Mouse (Mus musculus): Measurements from ENCODE around the gene Arhgap32.
"Not testable (repeated sequence)": the region's sequence is repeated elsewhere in the genome, so short reads cannot be mapped to it uniquely, and the experiment has no call there.

Gene Arhgap32

GRCm38 (mm10) chr9:32115786-32116185 is at the start of gene Arhgap32:
Gene Arhgap32, plus strand, starts transcription at chr9:32116136.
- no peak for DNase-seq (ENCODE audit: low spot score in 2 of 2)

DNA sequence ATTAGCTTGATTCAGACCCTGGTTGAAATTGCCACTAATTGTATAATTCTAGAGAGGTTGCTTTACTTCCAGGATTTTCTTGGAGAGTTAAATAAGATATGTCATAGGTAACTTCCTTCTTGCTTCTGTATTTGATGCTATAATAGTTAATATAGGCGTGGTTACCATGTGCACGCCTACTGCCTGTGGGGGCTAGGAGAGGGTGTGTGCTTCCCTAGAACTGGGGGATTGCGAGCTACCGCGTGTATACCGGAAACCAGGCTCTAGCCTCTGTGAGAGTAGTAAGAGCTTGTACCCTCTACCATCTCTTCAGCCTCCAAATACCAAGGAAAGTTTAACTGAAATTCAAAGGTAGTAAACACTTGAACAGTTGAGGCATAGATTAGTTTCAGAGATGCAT is 43.2 kb upstream of the Arhgap32 start:
- no peak for DNase-seq (ENCODE audit: low spot score in 2 of 2)

GRCm38 (mm10) chr9:32088106-32088776 is 27.7 kb upstream of the Arhgap32 start:
- DNase-seq (ENCODE audit: low spot score in 2 of 2) = no peak

DNA sequence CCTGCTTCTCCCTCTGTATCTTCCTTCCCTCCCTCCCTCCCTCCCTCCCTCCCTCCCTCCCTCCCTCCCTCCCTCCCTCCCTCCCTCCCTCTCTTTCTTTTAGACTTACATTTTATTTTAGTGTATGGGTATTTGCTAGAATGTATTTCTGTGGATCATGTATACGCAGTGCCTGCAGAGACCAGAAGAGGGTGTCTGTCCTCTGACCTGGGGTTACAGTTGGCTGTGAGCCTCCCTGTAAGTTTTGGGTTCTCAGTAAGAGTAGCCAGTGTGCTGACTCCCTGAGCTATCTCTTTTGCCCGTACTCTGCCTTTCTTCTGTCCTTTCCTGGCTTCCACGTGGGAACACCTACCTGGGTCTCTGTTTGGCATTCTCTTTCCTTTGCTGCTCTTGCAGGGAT is 27.1 kb upstream of the Arhgap32 start:
- no peak for DNase-seq (ENCODE audit: low spot score in 2 of 2)

- no peak for DNase-seq (ENCODE audit: low spot score in 2 of 2)
Observed at GRCm38 (mm10) chr9:32093456-32093855, 22.5 kb upstream of the Arhgap32 start.

DNA sequence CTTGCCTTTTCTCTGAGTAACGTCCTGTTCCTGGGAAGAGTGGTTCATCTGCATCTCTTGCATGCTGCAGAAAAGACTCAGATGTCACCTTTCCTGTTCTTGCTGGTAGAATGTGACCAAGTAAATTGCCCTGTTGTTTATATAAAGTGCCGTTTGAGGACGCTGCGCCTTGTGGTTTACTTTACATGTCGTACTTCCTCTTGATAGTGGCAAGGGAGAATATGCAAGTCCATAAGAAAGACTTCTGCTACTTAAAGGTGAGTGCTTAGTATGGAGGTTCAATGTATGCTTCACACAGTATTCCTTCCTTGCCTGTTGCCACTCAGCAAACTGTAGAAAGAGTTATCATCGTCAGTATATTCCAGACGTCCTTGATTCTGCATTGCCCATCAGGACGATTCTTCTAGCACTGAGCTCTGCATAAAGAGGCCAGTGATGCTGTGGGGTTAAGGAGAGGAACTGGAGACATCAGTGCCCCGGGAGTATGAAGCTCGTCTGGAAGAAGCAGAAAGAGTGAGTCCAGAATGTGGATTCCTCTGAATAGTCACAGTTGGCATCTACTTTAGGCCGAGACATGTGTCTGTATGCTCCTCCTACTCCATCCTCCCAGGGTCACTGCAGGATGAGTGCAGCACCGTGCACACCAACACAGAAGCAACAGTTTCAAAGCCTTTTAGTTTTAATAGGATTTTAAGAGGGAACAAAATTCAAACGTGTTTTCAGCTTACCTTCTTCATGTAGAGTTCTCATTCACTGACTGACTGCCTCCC is 21.4 kb upstream of the Arhgap32 start:
- no peak for DNase-seq (ENCODE audit: low spot score in 2 of 2)

DNA sequence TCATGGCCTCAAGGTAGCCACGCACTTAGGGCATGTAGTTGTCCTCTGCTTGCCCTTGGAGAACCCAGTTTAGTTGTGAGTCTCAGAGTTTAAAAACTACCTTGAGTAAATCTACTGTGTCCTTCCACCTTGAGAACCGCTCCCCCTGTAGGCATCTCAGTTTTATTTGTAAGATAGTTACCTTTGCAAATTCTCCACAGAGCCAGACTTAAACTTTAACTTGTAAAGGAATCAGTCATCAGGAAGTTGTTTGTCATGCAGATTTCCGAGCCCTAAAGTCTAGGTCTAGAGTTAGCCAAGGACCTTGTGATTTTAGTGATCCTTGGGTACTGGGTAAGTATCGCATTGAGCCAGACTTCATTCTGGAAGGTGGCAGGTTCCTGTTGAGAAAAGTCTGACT is 20.4 kb upstream of the Arhgap32 start:
- DNase-seq (ENCODE audit: low spot score in 2 of 2) = no peak

- DNase-seq (ENCODE audit: low spot score in 2 of 2) = no peak
Observed at GRCm38 (mm10) chr9:32096541-32096940, 19.4 kb upstream of the Arhgap32 start.

GRCm38 (mm10) chr9:32097123-32097522 is 18.8 kb upstream of the Arhgap32 start:
- DNase-seq (ENCODE audit: low spot score in 2 of 2) = no peak

GRCm38 (mm10) chr9:32098425-32099155 is 17.3 kb upstream of the Arhgap32 start:
- DNase-seq (ENCODE audit: low spot score in 2 of 2) = no peak

- no peak for DNase-seq (ENCODE audit: low spot score in 2 of 2)
Observed at GRCm38 (mm10) chr9:32100561-32100960, 15.4 kb upstream of the Arhgap32 start.

DNA sequence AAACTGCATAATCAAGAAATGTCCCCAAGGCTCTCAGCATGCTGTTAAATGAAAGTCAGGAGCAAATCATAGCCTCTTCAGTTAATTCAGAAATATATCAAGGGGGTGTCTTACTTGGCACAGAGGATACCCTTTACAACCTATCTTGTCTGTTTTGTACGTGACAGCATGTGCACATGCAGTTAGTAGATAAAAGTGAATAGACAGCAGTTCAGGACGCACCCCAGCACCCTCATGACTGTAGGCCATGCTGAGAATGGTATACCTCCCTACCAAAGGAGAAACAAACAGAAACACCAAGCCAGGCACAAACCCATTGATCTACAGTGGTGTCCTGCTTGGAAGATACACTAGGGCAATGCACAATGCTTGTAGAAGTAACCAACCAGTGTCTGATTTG is 14.4 kb upstream of the Arhgap32 start:
- DNase-seq (ENCODE audit: low spot score in 2 of 2) = no peak

DNA sequence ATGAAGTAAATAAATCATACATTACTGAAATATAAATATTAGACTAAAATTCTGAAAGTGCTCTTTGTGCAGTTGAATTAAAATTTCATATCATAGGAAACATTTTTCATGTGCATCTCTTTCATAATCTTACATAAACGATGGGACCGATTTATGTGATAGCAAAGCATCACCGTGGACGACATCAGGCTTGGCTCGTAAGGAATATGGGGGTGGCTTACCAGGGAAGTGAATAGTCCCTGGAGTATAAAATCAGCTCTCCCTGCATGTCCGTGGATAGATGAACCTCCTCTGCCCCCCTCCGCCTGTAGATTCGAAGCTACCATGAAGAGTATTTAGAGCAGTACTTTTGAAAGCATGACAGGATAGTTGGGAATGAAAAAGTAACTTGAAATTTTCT is 11.3 kb upstream of the Arhgap32 start:
- peak in 1 of 2 experiments; percentile 30 for DNase-seq (ENCODE audit: low spot score in 2 of 2)

GRCm38 (mm10) chr9:32110376-32110775 is 5.6 kb upstream of the Arhgap32 start:
- no peak for DNase-seq (ENCODE audit: low spot score in 2 of 2)

DNA sequence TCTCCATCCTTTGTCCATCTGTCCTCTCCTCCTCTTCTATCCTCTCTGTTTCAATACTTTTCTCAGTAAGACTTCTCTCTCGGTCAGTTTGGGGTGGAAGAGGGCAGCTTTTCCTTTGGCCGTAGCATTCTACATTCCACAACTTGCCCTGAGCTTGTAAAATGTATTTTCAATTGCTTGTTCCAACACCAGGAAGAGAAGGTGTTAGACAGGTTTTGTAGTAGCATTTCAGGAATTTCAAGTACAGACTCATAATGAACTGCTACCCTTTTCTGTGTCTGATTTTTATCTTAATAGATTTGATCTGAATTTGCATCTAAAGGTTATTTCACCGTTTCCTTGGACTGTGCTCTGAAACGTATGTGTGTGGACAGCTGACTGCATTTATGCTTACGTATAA is 336 bp downstream of the Arhgap32 start:
- no peak for DNase-seq (ENCODE audit: low spot score in 2 of 2)

DNA sequence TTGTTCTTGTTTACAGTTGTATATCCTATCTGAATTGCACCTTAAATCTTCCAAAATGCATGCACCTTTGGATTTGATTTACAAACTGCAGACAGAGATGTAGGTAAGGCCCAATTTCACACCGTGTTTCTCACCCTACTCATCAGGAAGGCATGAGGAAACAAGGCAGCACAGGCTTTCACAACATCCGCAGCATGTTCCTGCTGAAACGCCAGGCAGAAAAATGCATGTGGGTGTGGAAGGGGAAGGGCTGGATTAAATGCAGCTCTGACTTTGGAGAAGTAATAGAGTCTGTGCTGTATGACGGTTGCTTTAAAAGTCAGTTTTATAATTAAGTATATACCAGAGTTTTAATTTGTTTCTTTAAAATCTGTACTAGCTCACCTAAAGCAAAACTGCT is 1.9 kb downstream of the Arhgap32 start:
- peak; percentile 28 to 40 for DNase-seq (ENCODE audit: low spot score in 2 of 2)

DNA sequence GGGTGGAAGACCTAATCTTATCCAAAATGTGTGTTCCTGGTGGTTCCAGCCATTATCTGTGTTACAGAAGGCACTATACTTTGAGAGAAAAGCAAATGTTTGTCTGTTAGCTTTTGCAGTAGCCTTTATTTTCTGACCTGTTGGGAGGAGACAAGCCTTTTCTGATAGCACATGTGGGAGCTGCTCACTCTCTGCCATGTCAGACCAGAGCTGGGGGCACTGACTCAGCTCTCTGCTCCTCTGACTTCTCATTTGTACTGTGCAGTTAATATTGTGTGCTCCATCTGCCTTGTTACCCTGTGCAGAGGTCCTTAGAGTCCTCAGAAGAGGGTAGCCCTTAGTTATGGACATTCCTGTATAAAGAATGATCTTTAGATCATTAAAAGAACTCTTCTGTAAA is 2.5 kb downstream of the Arhgap32 start:
- no peak for DNase-seq (ENCODE audit: low spot score in 2 of 2)

- no peak for DNase-seq (ENCODE audit: low spot score in 2 of 2)
Observed at GRCm38 (mm10) chr9:32119586-32119985, 3.6 kb downstream of the Arhgap32 start.

- DNase-seq (ENCODE audit: low spot score in 2 of 2) = no peak
Observed at GRCm38 (mm10) chr9:32120162-32120561, 4.2 kb downstream of the Arhgap32 start.

GRCm38 (mm10) chr9:32121271-32121670 is 5.3 kb downstream of the Arhgap32 start:
- not testable (repeated sequence) for DNase-seq (ENCODE audit: low spot score in 2 of 2)

- DNase-seq (ENCODE audit: low spot score in 2 of 2) = no peak
Observed at GRCm38 (mm10) chr9:32136195-32136594, 20.3 kb downstream of the Arhgap32 start.

DNA sequence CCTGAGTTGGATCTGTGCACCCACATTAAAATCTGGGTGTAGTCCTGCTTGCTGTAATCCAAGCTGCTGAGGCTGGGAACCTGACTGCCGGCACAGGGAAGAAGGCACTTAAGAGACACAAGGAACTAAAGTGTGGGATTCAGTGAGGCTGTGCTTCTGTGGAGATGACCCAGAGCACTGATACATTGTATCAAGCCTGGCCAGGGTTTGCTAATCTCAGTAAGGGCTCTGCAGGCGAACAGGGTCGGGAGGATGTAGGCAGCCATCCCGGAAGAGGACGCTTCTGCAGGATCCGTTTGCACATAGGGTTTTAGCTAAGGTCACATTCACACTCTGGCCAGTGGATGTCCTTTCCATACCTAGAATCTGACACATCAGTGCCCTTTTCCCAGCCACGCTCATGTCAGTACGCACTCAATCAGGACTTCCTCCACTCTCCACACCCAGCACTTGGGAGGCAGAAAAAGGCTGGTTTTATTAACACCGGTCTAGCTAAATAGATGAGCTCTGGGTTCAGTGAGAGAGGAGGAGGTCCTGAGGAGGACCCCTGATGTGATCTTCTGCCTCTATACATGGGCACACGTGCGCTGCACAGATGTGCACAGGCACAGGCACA is 20.9 kb downstream of the Arhgap32 start:
- no peak for DNase-seq (ENCODE audit: low spot score in 2 of 2)
